Mouse (Mus musculus) liver, embryonic 14.5 days (tissue): ENCODE measurements at regions not wholly inside any gene's neighbourhood (a gene's known extent, or its start where the extent isn't known, plus 50 kb on each side); places are given as distances from the start of the nearest gene placed in this dataset.

Experiments used
- ATAC-seq: fragments of 200-750 bp; cut with Nextera tagmentation; 2 replicates; pipeline ENCODE4 v1.8.0; 2017; ENCODE audit warnings: moderate number of reproducible peaks, mild to moderate bottlenecking, moderate library complexity; ENCODE audit not compliant: insufficient read depth
- DNase-seq, 3 experiments: peaks; one replicate each; pipeline ENCODE4 v3.0.0-alpha.2; 2012 to 2013; ENCODE audit warnings: low read depth in 3 of 3, low spot score in 3 of 3
- H3K27ac ChIP-seq: fragments of 300-500 bp; sonication (generic); 2 replicates; pipeline ENCODE4 v1.5.1; 2014; ENCODE audit warnings: moderate library complexity, mild to moderate bottlenecking, control low read depth, inconsistent platforms
- H3K27me3 ChIP-seq: fragments of 300-500 bp; sonication (generic); 2 replicates; pipeline ENCODE4 v1.6.1; 2014; ENCODE audit warnings: mild to moderate bottlenecking, low read length, moderate library complexity; ENCODE audit not compliant: control insufficient read depth, insufficient read depth
- H3K36me3 ChIP-seq: fragments of 300-500 bp; sonication (generic); replicated peaks from 2 replicates; pipeline ENCODE4 v1.6.1; 2014; ENCODE audit warnings: low read depth; ENCODE audit not compliant: control insufficient read depth, insufficient read depth
- H3K4me1 ChIP-seq, 2 experiments: fragments of 200-500 bp in 1 of 2; fragments of 300-500 bp in 1 of 2; sonication (generic) in 1 of 2; replicated peaks; 2 replicates each; pipeline ENCODE4 v1.6.1; 2012 to 2014; ENCODE audit warnings: antibody characterized with exemption in 1 of 2, inconsistent platforms in 1 of 2, low read length in 1 of 2; ENCODE audit not compliant: control insufficient read depth in 2 of 2, insufficient read depth in 2 of 2
- H3K4me2 ChIP-seq: fragments of 300-500 bp; sonication (generic); 2 replicates; pipeline ENCODE4 v1.6.1; 2014; ENCODE audit warnings: low read depth, mild to moderate bottlenecking, control low read depth, moderate library complexity
- H3K4me3 ChIP-seq, 2 experiments: fragments of 200-500 bp in 1 of 2; fragments of 300-500 bp in 1 of 2; sonication (generic) in 1 of 2; 2 replicates each; pipeline ENCODE4 v1.5.1; 2012 to 2014; ENCODE audit warnings: low read depth in 2 of 2, low read length in 2 of 2, mild to moderate bottlenecking in 2 of 2, control low read depth in 1 of 2, inconsistent platforms in 1 of 2, moderate library complexity in 1 of 2; ENCODE audit not compliant: insufficient read depth in 1 of 2
- H3K9ac ChIP-seq: fragments of 300-500 bp; sonication (generic); replicated peaks from 2 replicates; pipeline ENCODE4 v1.6.1; 2014; ENCODE audit warnings: mild to moderate bottlenecking, control low read depth, moderate library complexity
- H3K9me3 ChIP-seq: fragments of 300-500 bp; sonication (generic); 2 replicates; pipeline ENCODE4 v1.6.1; 2016; ENCODE audit warnings: low read length, mixed read lengths; ENCODE audit not compliant: control insufficient read depth
- CTCF ChIP-seq: IDR thresholded peaks from 2 replicates; pipeline ENCODE4 v1.5.1; 2016; ENCODE audit warnings: antibody characterized with exemption, low read depth, control low read depth
- EP300 ChIP-seq: IDR thresholded peaks from 2 replicates; pipeline ENCODE4 v1.6.1; 2016; ENCODE audit warnings: antibody characterized with exemption, low read depth
- WGBS: fragments of 180-500 bp; shearing (Covaris S2); extraction: QIAGEN DNeasy Blood & Tissue Kit; methylation state at CpG from one replicate; pipeline ENCODE4 v1.1.7; 2014; ENCODE audit not compliant: insufficient replicate concordance; 5-methylcytosine and 5-hydroxymethylcytosine counted together

DNA sequence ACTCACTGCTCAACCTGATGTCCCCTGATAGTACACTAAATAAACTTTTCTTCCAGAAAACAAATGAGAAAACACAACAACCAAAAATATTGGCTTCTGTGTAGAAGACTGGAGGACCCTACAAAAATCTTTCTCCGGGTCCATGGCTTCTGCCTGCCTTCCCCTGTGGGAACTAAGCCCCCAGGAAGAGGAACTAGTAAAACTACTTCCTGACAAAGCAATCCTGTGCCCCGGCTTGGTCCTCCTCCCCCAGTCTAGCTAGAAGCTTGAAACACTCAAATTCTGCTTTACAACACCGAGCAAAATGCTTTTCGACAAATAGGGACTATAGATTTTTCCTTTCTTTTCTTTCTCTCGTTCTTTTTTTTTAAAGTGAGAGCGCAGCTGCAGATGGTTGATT is 51.3 kb upstream of the Mki67 start:
- WGBS = 44% methylated on average over 6 of the region's 6 CpGs
- Histone ChIP-seq H3K27me3 (no peaks in the 10 kb centered on the region), H3K4me1 (no peaks in the 10 kb centered on the region), H3K4me3 (no peak overlapping the region), H3K27ac (no peak overlapping the region), H3K9ac (no peak overlapping the region), H3K4me2 (no peak overlapping the region), H3K36me3 (no peaks in the 10 kb centered on the region), H3K9me3 (no peaks in the 10 kb centered on the region)
- DNase-seq = no peak
- ATAC-seq = no peak
- TF ChIP-seq CTCF (no peak), EP300 (no peak)

DNA sequence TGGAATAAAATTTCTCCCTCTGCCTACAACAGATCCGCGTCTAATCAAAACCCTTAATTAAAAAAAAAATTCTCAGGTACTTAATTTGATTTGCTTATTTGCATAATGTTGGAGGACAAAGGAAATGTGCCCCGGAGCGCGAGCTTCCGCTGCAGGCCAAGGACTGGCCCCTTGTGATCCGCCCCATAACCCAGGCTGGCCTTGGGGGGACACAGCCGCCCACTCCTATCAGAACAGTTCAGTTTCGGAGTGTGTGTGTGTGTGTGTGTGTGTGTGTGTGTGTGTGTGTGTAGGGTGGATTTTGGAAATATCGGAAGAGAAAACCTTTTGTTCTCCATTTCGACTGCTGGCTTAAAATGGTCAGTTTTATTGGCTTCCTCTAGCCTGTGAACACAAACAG is 51.9 kb upstream of the Mki67 start:
- ATAC-seq (no peak), DNase-seq (no peak)
- Histone ChIP-seq H3K36me3 (no peaks in the 10 kb centered on the region), H3K27me3 (no peaks in the 10 kb centered on the region), H3K4me2 (no peak overlapping the region), H3K4me1 (no peaks in the 10 kb centered on the region), H3K9ac (no peak overlapping the region), H3K4me3 (no peak overlapping the region), H3K9me3 (no peaks in the 10 kb centered on the region), H3K27ac (no peak overlapping the region)
- TF ChIP-seq EP300 = no peak
- no peak for TF ChIP-seq CTCF
- 73% methylated on average over 11 of the region's 11 CpGs for WGBS

DNA sequence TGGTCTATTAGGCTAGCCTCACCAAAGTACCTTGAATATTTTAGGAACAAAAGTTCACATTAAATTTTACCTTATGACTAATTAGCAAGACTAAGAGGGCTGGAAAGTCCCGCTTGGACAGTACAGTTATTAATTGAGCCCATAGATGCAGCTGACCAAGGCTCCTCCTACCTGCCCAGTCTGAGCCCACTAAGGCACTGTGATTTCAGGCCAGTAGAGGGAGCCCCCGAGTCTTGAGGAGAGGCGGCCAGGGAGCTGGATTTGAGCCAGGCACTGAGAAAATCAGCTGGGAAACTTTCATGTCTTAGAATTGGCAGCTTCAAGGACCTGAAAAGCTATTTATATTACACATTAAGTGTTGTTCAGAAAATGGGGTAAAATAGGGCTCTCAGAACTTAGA is 52.4 kb upstream of the Mki67 start:
- H3K4me2 ChIP-seq = no peak overlapping the region
- H3K9ac ChIP-seq = no peak overlapping the region
- no peak overlapping the region for H3K27ac ChIP-seq
- H3K9me3 ChIP-seq = no peaks in the 10 kb centered on the region
- ATAC-seq = no peak
- TF ChIP-seq EP300 (no peak), CTCF (peak; percentile 92)
- H3K4me3 ChIP-seq = no peak overlapping the region
- no peaks in the 10 kb centered on the region for H3K4me1 ChIP-seq
- H3K36me3 ChIP-seq = no peaks in the 10 kb centered on the region
- peak; percentile 30 to 43 (median 37) for DNase-seq
- no peaks in the 10 kb centered on the region for H3K27me3 ChIP-seq
- 4% methylated on average over 3 of the region's 3 CpGs for WGBS

DNA sequence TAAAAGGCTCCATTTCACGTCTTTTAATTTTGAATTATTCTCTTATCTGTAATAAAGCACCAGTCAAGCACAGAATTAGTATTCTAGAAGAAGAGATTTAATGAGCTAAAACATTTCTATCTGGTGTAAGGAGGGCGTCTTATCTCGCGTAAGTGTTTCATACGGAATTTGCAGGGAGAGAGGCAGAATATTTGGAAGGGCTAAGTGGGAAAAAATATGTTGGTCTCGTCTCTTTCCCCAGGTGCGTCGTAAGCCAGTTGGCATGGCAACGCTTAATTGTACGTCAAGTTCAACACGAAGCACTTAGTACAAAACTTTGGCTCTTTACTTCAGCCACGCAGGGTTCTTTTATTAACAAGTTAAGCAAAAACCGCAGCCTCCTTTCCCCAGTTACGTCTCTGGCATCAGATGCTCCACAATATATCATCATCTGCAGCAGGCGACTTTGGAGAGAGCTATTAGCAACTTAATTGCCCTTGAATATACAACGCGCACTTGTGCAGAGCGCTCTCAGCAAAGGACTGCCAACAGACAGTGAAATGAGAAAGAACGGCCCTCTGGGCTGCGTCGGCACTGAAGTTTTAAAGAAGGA is 53.0 kb upstream of the Mki67 start:
- Histone ChIP-seq H3K4me3 (no peak overlapping the region), H3K9ac (no peak overlapping the region), H3K9me3 (no peaks in the 10 kb centered on the region), H3K27ac (no peak overlapping the region), H3K27me3 (no peaks in the 10 kb centered on the region), H3K4me2 (no peak overlapping the region), H3K36me3 (no peaks in the 10 kb centered on the region), H3K4me1 (no peaks in the 10 kb centered on the region)
- no peak for ATAC-seq
- no peak for DNase-seq
- TF ChIP-seq CTCF = no peak
- no peak for TF ChIP-seq EP300
- 72% methylated on average over 21 of the region's 21 CpGs for WGBS

DNA sequence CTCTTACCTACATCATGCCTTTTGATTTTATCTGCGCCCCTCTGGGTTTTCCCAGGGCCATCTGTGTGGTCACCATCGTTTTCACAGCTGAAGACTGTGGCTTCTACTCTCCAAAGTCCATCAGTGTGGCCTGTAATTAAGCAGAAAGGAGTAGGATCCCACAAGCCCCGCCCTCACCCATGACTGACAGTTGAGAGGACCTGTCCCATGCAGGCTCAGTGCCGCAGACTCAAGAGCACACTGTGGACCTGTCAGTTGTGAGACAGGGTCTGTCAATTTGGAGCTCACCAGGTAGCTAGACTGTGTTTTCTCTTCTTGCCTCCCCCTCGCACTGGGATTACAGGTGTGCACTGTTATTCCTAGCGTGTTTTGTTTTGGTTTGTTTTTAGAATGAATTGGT is 53.9 kb upstream of the Mki67 start:
- TF ChIP-seq CTCF (no peak), EP300 (no peak)
- ATAC-seq = no peak
- H3K4me1 ChIP-seq = no peaks in the 10 kb centered on the region
- H3K4me2 ChIP-seq = no peak overlapping the region
- H3K9ac ChIP-seq = no peak overlapping the region
- no peaks in the 10 kb centered on the region for H3K27me3 ChIP-seq
- no peaks in the 10 kb centered on the region for H3K36me3 ChIP-seq
- H3K9me3 ChIP-seq = no peaks in the 10 kb centered on the region
- no peak for DNase-seq
- WGBS = 45% methylated on average over 6 of the region's 6 CpGs
- H3K27ac ChIP-seq = no peak overlapping the region
- no peak overlapping the region for H3K4me3 ChIP-seq
